Mouse (Mus musculus) gastrocnemius, adult 2 months (tissue): ENCODE data around the gene Abcg1. TPM values are rescaled to one million over a fixed set of nuclear protein-coding genes. Genes with fewer than 3 reads are reported as not detected.

Experiments
- DNase-seq: peaks from one replicate; pipeline ENCODE4 v3.0.0; 2022
- H3K27ac ChIP-seq: fragments of 200-600 bp; 2 replicates; pipeline ENCODE4 v1.8.1; 2022; ENCODE audit warnings: mild to moderate bottlenecking
- H3K4me3 ChIP-seq: fragments of 200-600 bp; 2 replicates; pipeline ENCODE4 v1.8.1; 2022; ENCODE audit warnings: mild to moderate bottlenecking, moderate library complexity
- CTCF ChIP-seq: fragments of 200-600 bp; IDR thresholded peaks from 2 replicates; pipeline ENCODE4 v1.8.1; 2022; ENCODE audit warnings: antibody characterized with exemption, mild to moderate bottlenecking, moderate library complexity
- intact Hi-C: fragments of 180-260 bp; cut with DNase I; formaldehyde crosslinking; loops from one replicate; pipeline ENCODE4 v1.15.1; 2025
- long read RNA-seq, 2 experiments: library from polyadenylated mRNA; stranded (forward); transcript quantifications; one replicate each; pipeline ENCODE4 v2.0.0; 2021
- total RNA-seq, 2 experiments: library from RNA; stranded (reverse); gene quantifications; 2 replicates each; pipeline ENCODE4 v1.2.3; 2021

Gene Abcg1
- 1 to 10 TPM in 1 of 2 experiments, under 1 TPM in 1; 0.89 to 2.5 TPM for total RNA-seq
- long read RNA-seq, experiment 1: 0 reads
- long read RNA-seq, experiment 2: 0 reads

GRCm38 (mm10) chr17:31057151-31057890 lies at the start of gene Abcg1:
Abcg1 (plus strand) TSS chr17:31057675.
- DNase-seq: peak; percentile 59
- Histone ChIP-seq H3K4me3 (peak within 1 kb of the TSS; percentile 78), H3K27ac (peak within 1 kb of the TSS; percentile 62)
- TF ChIP-seq CTCF: peak; percentile 22; the same call in 1 of the 2 replicates
- intact Hi-C loops: no loop called here

GRCm38 (mm10) chr17:31008416-31008815 lies 49.1 kb upstream of the Abcg1 start:
- Histone ChIP-seq H3K27ac (no peak overlapping the region), H3K4me3 (no peak overlapping the region)
- DNase-seq: no peak
- TF ChIP-seq CTCF: no peak
- intact Hi-C loops: no loop called here

GRCm38 (mm10) chr17:31011551-31012394 lies 45.7 kb upstream of the Abcg1 start:
- no peak overlapping the region for H3K27ac ChIP-seq
- no peak overlapping the region for H3K4me3 ChIP-seq
- intact Hi-C loops: loop anchor here (1.0 to 10.0 kb wide), 3 partner anchors 108 to 333 kb away; no protein-coding TSS in a partner anchor
- peak; percentile 48 for DNase-seq
- TF ChIP-seq CTCF: peak; percentile 99

- peak; percentile 60 for TF ChIP-seq CTCF
- Histone ChIP-seq H3K4me3 (no peak overlapping the region), H3K27ac (no peak overlapping the region)
- peak; percentile 46 for DNase-seq
- intact Hi-C loops: loop anchor here (10.0 kb wide), 1 partner anchor 327 kb away; no protein-coding TSS in a partner anchor
Observed at GRCm38 (mm10) chr17:31018267-31018666, 39.2 kb upstream of the Abcg1 start.

GRCm38 (mm10) chr17:31019505-31019904 lies 38.0 kb upstream of the Abcg1 start:
- DNase-seq: peak; percentile 56
- H3K27ac ChIP-seq: no peak overlapping the region
- H3K4me3 ChIP-seq: no peak overlapping the region
- intact Hi-C loops: loop anchor here (10.0 kb wide), 1 partner anchor 325 kb away; no protein-coding TSS in a partner anchor
- peak; percentile 85 for TF ChIP-seq CTCF

GRCm38 (mm10) chr17:31020078-31020477 lies 37.4 kb upstream of the Abcg1 start:
- no peak for TF ChIP-seq CTCF
- Histone ChIP-seq H3K4me3 (no peak overlapping the region), H3K27ac (no peak overlapping the region)
- intact Hi-C loops: no loop called here
- no peak for DNase-seq

- intact Hi-C loops: no loop called here
- no peak for DNase-seq
- TF ChIP-seq CTCF: no peak
- Histone ChIP-seq H3K4me3 (no peak overlapping the region), H3K27ac (no peak overlapping the region)
Observed at GRCm38 (mm10) chr17:31021276-31021675, 36.2 kb upstream of the Abcg1 start.

- no peak for DNase-seq
- Histone ChIP-seq H3K27ac (peak overlapping the region; percentile 5; the same call in 1 of the 2 replicates), H3K4me3 (no peak overlapping the region)
- intact Hi-C loops: no loop called here
- no peak for TF ChIP-seq CTCF
Observed at GRCm38 (mm10) chr17:31024125-31024781, 33.2 kb upstream of the Abcg1 start.

- Histone ChIP-seq H3K27ac (no peak overlapping the region; the same call in 1 of the 2 replicates), H3K4me3 (no peak overlapping the region)
- TF ChIP-seq CTCF: no peak
- DNase-seq: no peak
- intact Hi-C loops: no loop called here
Observed at GRCm38 (mm10) chr17:31024782-31025125, 32.7 kb upstream of the Abcg1 start.

- H3K4me3 ChIP-seq: no peak overlapping the region
- TF ChIP-seq CTCF: no peak
- intact Hi-C loops: no loop called here
- no peak for DNase-seq
- no peak overlapping the region for H3K27ac ChIP-seq
Observed at GRCm38 (mm10) chr17:31026986-31027385, 30.5 kb upstream of the Abcg1 start.

GRCm38 (mm10) chr17:31027723-31028122 lies 29.8 kb upstream of the Abcg1 start:
- DNase-seq: no peak
- Histone ChIP-seq H3K27ac (no peak overlapping the region), H3K4me3 (no peak overlapping the region)
- TF ChIP-seq CTCF: no peak
- intact Hi-C loops: no loop called here

GRCm38 (mm10) chr17:31028821-31029370 lies 28.6 kb upstream of the Abcg1 start:
- no peak overlapping the region for H3K4me3 ChIP-seq
- H3K27ac ChIP-seq: no peak overlapping the region
- no peak for TF ChIP-seq CTCF
- DNase-seq: no peak
- intact Hi-C loops: no loop called here

- H3K4me3 ChIP-seq: no peak overlapping the region
- DNase-seq: no peak
- intact Hi-C loops: no loop called here
- H3K27ac ChIP-seq: no peak overlapping the region
- TF ChIP-seq CTCF: no peak
Observed at GRCm38 (mm10) chr17:31029407-31029806, 28.1 kb upstream of the Abcg1 start.
